Mouse (Mus musculus) limb, embryonic 10.5 days (tissue): ENCODE data around the gene Zdhhc19. TPM values are rescaled to one million over a fixed set of nuclear protein-coding genes. Genes with fewer than 3 reads are reported as not detected.

Experiments
- DNase-seq: peaks from one replicate; pipeline ENCODE4 v3.0.0-alpha.2; 2017; ENCODE audit warnings: low spot score
- H3K27ac ChIP-seq: fragments of 300-500 bp; sonication (generic); 2 replicates; pipeline ENCODE4 v1.5.1; 2016; ENCODE audit warnings: mild to moderate bottlenecking
- H3K27me3 ChIP-seq: fragments of 300-500 bp; sonication (generic); 2 replicates; pipeline ENCODE4 v1.6.1; 2016; ENCODE audit warnings: low read depth, mild to moderate bottlenecking; ENCODE audit not compliant: poor library complexity, severe bottlenecking
- H3K36me3 ChIP-seq: fragments of 300-500 bp; sonication (generic); 2 replicates; pipeline ENCODE4 v1.6.1; 2016; ENCODE audit warnings: mild to moderate bottlenecking, moderate library complexity
- H3K4me1 ChIP-seq: fragments of 300-500 bp; sonication (generic); 2 replicates; pipeline ENCODE4 v1.6.1; 2016
- H3K4me3 ChIP-seq: fragments of 300-500 bp; sonication (generic); 2 replicates; pipeline ENCODE4 v1.5.1; 2016; ENCODE audit warnings: mild to moderate bottlenecking, moderate library complexity
- H3K9me3 ChIP-seq: fragments of 300-500 bp; sonication (generic); replicated peaks from 2 replicates; pipeline ENCODE4 v1.6.1; 2016; ENCODE audit warnings: mild to moderate bottlenecking
- WGBS: fragments of 180-500 bp; shearing (Covaris S2); methylation state at CpG from one replicate; pipeline ENCODE4 v1.1.7; 2016; 5-methylcytosine and 5-hydroxymethylcytosine counted together
- polyA plus RNA-seq: library from polyadenylated mRNA; unstranded; fragments of >200 nt; fragmentation: Nextera tagmentation; extraction: Ambion mirVana; gene quantifications from 2 replicates; pipeline ENCODE4 v1.2.1, GENCODE M21; 2016

The Zdhhc19 gene
- polyA plus RNA-seq, 1 experiment from 2014 or later = not detected

GRCm38 (mm10) chr16:32510399-32511337, 14.6 kb downstream of the Zdhhc19 start:
- no peak for DNase-seq
- H3K9me3 ChIP-seq = no peaks in the 10 kb centered on the region
- H3K4me3 ChIP-seq = no peak overlapping the region
- peaks cover 50% of the 10 kb centered on the region for H3K4me1 ChIP-seq
- H3K36me3 ChIP-seq = no peaks in the 10 kb centered on the region
- 74% methylated on average over 18 of the region's 18 CpGs for WGBS
- H3K27ac ChIP-seq = peak overlapping the region; percentile 64
- no peaks in the 10 kb centered on the region for H3K27me3 ChIP-seq

DNA sequence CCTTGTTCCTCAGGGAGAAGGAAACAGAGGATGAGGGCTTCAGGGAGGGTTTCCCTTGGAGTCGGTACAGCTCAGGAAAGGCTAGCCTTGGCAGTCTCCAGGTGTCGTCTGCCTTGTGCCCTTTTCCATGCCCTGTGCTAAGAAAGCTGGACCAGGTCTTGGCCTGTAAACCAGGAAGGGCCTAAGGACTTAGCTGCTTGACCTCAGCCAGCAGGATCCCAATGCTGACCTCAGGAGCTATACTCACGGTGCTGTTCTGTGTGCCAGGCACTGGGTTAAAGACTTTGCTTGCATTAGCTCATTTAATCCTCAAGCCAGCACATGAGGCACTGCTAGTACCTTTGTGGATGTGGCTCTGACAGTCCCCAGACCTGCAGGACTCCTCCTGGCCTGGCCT, 15.3 kb downstream of the Zdhhc19 start:
- peaks cover 57% of the 10 kb centered on the region for H3K4me1 ChIP-seq
- 77% methylated on average over 3 of the region's 3 CpGs for WGBS
- DNase-seq = no peak

DNA sequence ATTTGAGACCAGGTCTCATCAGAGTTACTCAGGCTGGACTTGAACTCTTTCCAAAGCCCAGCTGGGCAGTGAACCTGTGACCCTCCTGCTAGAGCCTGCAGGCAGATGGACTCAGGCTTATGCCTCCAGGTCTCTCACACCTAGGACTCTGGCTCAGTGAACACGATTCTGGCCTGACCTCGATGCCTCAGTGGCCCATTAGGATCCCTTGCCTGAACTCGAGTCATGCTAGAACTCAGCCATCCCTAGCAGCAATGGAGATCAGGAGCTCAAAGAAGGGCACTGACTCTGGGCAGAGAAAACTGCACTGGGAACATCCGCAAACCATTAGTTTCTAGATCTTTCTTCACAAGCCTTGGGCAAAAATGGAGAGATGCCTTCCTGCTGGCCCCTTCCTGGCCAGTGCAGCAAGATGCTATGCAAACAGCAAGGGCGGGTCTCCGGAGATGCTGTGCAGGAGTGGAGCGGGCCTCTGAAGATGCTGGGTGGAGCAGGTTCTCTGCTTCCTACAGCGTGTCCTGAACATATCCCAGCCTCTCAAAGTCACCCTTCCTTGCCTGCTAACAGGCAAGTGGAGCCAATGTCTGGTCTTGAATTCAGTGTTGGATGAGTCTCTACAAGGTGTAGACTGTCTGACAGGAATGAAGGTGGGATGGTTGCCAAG, 15.9 kb downstream of the Zdhhc19 start:
- Histone ChIP-seq H3K9me3 (no peaks in the 10 kb centered on the region), H3K27me3 (no peaks in the 10 kb centered on the region), H3K36me3 (no peaks in the 10 kb centered on the region), H3K4me3 (no peak overlapping the region), H3K27ac (peak overlapping the region; percentile 64), H3K4me1 (peaks cover 63% of the 10 kb centered on the region)
- no peak for DNase-seq
- WGBS = 93% methylated on average over 8 of the region's 8 CpGs

More for the DNA sequence above, 15.3 kb downstream of the Zdhhc19 start:
- peak overlapping the region; percentile 64 for H3K27ac ChIP-seq
- H3K9me3 ChIP-seq = no peaks in the 10 kb centered on the region
- H3K27me3 ChIP-seq = no peaks in the 10 kb centered on the region
- no peak overlapping the region for H3K4me3 ChIP-seq
- no peaks in the 10 kb centered on the region for H3K36me3 ChIP-seq

DNA sequence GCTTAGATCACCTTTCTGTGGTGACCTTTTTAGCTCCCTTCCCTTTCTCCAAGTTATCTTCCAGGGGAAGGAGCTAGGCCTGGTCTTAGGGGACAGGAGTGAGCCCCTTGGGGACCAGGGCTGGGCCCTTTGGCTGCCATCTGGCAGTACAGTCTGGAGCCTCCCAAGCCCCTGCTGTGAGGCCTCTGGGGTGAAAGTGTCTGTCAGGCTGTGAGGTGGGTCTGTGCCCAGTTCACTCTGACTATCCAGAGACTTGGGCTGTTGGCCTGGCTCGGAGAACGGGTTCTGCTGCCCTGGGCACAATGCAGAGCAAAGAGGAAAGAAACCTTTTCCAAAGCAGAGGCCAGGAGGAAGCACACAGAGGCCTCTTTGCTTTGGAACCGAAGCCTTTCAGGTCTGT, 16.9 kb downstream of the Zdhhc19 start:
- DNase-seq = no peak
- H3K4me1 ChIP-seq = peaks cover 63% of the 10 kb centered on the region
- no peaks in the 10 kb centered on the region for H3K27me3 ChIP-seq
- H3K27ac ChIP-seq = peak overlapping the region; percentile 78
- no peak overlapping the region for H3K4me3 ChIP-seq
- H3K36me3 ChIP-seq = no peaks in the 10 kb centered on the region
- H3K9me3 ChIP-seq = no peaks in the 10 kb centered on the region
- WGBS = 87% methylated on average over 3 of the region's 3 CpGs

GRCm38 (mm10) chr16:32513401-32513800, 17.3 kb downstream of the Zdhhc19 start:
- Histone ChIP-seq H3K27me3 (no peaks in the 10 kb centered on the region), H3K27ac (peak overlapping the region; percentile 78), H3K4me1 (peaks cover 63% of the 10 kb centered on the region), H3K36me3 (no peaks in the 10 kb centered on the region), H3K9me3 (no peaks in the 10 kb centered on the region), H3K4me3 (no peak overlapping the region)
- WGBS = 90% methylated on average over 6 of the region's 6 CpGs
- DNase-seq = no peak

DNA sequence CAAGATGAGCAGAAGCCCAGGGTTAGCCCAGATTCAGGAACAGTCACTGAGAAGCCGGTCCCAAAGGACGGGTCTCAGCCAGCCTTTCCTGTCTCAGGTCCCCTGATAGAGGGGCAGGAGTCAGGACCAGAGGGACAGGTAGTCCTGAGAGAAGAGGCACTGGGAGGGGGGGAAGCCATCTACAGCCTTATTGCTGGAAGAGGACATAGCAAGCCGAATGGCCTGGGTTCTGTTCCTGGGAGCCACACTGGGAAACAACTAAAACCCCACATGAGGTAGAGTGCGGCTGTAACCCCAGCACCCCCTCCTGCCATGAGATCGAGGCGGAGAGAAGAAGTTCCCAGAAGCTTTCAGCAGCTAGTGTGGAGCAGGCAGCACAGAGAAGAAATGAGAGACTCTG, 17.9 kb downstream of the Zdhhc19 start:
- no peaks in the 10 kb centered on the region for H3K27me3 ChIP-seq
- 90% methylated on average over 6 of the region's 6 CpGs for WGBS
- peak overlapping the region; percentile 78; the same call in 1 of the 2 replicates for H3K27ac ChIP-seq
- DNase-seq = no peak
- H3K9me3 ChIP-seq = no peaks in the 10 kb centered on the region
- H3K36me3 ChIP-seq = no peaks in the 10 kb centered on the region
- H3K4me1 ChIP-seq = peaks cover 61% of the 10 kb centered on the region
- H3K4me3 ChIP-seq = no peak overlapping the region

DNA sequence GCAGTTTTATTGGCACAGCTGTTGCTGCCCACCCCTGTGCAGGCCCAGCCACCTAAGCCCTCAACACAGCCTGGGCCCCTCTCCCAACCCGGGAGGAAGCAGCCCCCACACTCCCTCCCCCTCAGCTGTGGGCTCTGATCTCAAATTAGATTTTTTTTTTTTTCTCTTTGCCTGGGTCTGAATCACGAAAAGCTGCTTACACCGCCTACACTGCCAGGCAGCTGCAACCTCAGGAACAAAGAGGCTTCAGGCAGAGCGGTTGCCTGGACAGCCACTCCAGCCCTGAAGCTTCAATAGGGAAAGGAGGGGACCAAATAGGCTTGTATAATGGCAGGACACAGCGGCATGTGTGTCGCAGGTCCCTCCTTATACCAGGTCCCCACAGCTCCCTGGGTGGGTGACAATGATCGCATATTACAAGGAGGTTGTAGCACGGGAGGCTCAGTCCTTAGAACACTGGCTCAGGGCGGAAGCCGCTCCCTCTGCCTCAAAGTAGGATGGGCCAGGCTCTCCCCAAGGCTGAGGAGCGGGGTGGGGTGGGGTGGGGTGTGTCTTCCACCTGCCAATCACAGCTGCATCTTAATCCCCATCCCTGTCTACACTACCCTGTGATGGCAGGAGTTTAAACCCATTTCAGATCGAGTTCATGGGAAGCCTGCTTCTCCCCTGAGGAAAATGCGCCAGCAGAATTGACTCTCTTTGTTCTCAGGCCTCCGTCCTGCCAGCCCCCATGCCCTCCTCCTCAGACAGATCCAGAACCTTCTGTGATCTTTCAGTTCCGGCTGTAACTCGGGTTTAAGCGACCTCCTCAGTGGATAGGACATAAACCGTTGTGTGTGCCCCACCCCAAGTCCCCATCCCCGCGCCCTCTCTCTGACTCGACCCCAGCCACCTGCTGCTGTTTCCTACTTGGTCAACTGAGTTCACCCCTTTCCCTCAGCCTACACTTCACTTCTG, 20.2 kb downstream of the Zdhhc19 start:
- H3K9me3 ChIP-seq = no peaks in the 10 kb centered on the region
- H3K27ac ChIP-seq = peak overlapping the region; percentile 92
- H3K27me3 ChIP-seq = no peaks in the 10 kb centered on the region
- H3K36me3 ChIP-seq = no peaks in the 10 kb centered on the region
- WGBS = 19% methylated on average over 21 of the region's 21 CpGs
- DNase-seq = peak; percentile 82
- peak overlapping the region; percentile 36 for H3K4me3 ChIP-seq
- H3K4me1 ChIP-seq = peaks cover 44% of the 10 kb centered on the region

DNA sequence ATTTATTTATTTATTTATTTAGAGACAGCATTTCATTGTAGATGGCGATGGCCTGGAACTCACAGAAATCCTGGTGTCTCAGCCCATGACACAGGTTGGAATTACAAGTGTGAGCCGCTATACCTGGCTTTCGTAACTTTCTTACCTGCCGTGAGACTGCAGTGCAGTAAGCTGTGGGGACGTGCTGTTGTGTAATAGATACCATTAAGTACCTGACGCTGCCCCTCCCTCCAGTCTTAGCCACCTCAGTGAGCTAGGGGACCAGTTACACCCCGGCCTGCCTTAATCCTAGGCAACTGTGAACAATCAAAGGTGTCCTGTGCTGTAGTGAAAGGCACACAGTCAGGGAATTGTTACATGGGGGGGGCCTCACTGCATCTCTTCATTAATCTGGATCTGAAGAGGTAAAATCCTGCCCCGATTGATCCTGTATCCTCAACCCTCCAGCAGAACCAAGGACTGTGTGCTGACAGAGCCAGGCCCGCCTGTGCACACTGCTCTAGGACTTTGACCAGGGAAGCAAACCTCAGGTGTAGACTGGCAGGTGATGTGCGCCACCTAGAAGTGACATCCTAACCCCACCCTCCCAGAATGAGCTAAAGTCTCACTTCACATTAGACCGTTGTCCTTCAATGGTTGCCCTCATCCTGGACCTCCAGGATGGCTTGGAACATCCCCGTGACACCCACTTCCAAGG, 21.9 kb downstream of the Zdhhc19 start:
- H3K27ac ChIP-seq = no peak overlapping the region
- WGBS = 86% methylated on average over 12 of the region's 12 CpGs
- no peaks in the 10 kb centered on the region for H3K9me3 ChIP-seq
- no peak overlapping the region for H3K4me3 ChIP-seq
- no peak for DNase-seq
- H3K27me3 ChIP-seq = no peaks in the 10 kb centered on the region
- peaks cover 37% of the 10 kb centered on the region for H3K4me1 ChIP-seq
- H3K36me3 ChIP-seq = no peaks in the 10 kb centered on the region

DNA sequence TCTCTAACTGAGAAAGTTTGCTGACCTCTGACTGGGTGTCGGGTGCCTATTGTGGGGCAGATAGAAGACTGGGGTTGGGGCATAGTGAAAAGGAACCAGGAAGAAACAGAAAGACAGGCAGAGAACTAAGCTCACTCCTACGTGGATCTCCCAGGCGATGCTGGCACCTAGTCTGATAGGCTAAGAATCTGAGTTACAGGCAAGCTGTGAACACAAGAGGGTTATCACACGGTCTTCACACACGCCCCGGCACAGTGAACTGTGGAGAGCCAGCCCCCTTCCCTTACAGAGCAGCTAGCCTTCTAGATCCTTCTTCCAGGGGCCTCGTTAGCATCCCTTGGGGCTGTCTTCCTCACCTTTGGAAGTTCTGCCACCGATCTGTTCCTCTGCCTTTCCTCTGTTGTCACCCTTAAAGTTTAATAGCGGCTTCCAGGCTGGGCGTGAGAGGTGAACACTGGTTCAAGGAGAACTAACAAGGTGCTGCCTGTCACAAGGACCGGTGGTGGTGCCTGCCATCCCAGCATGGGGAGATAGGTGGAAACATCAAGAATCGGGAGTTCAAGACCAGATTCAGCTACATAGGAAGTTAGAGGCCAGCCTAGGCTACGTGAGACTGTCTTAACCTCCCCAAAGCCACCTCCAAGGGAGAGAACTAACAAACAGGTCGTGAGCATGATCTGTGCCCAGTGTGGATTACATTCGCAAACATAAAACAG, 23.7 kb downstream of the Zdhhc19 start:
- H3K4me3 ChIP-seq = no peak overlapping the region
- no peaks in the 10 kb centered on the region for H3K9me3 ChIP-seq
- peaks cover 32% of the 10 kb centered on the region for H3K4me1 ChIP-seq
- no peaks in the 10 kb centered on the region for H3K27me3 ChIP-seq
- DNase-seq = no peak
- 85% methylated on average over 15 of the region's 15 CpGs for WGBS
- no peaks in the 10 kb centered on the region for H3K36me3 ChIP-seq
- 0 out of 2 replicates have a peak overlapping the region, but pooled peaks have one; percentile 32 for H3K27ac ChIP-seq

DNA sequence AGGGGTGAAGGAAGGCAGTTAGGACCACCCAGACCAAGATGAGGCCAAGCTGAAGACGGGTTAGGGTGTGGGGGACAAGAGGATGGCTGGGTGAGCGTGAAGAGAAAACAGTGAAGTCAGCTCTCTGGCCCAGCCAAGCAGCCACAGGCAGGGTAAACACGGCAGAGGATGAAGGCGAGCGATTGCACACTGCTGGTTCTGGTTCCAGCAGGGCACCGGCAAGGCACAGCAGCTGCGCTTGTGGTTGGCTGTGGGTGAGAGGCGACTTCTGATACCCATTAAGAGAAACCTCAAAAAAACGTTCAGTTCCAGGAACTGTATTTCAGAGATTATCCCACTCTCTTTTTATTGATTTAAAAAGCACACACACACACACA, 24.3 kb downstream of the Zdhhc19 start:
- no peaks in the 10 kb centered on the region for H3K36me3 ChIP-seq
- H3K27ac ChIP-seq = 0 out of 2 replicates have a peak overlapping the region, but pooled peaks have one; percentile 32
- no peaks in the 10 kb centered on the region for H3K9me3 ChIP-seq
- H3K27me3 ChIP-seq = no peaks in the 10 kb centered on the region
- peaks cover 27% of the 10 kb centered on the region for H3K4me1 ChIP-seq
- no peak overlapping the region for H3K4me3 ChIP-seq
- DNase-seq = no peak
- WGBS = 68% methylated on average over 9 of the region's 9 CpGs

DNA sequence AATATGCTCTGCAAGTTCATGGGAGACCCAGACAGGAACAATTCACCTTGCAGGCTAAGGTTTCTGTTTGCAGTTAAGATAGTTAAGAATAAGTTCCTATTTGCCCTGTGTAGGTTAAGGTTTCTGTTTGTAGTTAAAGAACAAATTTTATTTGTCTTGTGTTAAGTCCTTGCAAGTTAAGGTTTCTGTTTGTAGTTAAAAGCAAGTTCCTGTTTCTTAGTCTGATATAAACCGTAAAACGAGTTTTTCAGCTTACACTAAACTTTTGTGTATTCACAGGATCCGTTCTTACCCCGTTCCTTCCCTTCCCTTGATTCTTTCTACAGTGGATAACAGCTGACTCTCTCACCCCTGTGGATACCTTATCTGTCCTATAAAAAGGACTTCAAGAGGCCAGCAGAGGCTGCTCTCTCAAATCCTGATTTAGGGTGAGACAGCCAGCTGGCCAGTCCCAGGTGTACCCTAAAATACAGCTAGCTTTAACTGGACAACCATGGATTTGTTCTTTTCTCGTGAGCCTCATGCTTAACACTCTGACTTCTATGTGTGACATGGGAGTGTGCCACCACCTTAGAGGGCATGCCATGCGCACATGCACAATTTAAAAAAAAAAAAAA, 26.6 kb downstream of the Zdhhc19 start:
- 88% methylated on average over 6 of the region's 6 CpGs for whole genome bisulfite sequencing
- no peaks in the 10 kb centered on the region for H3K27me3 ChIP-seq

More for the DNA sequence above, 26.6 kb downstream of the Zdhhc19 start:
- no peak for DNase-seq
- Histone ChIP-seq H3K4me1 (peaks cover 12% of the 10 kb centered on the region), H3K27ac (no peak overlapping the region), H3K4me3 (no peak overlapping the region), H3K9me3 (no peaks in the 10 kb centered on the region), H3K36me3 (no peaks in the 10 kb centered on the region)
